Mouse (Mus musculus): ENCODE results near the gene Sh3bp4. TPM values are rescaled to one million over a fixed set of nuclear protein-coding genes. Genes with fewer than 3 reads are reported as not detected.

Sh3bp4 gene
- total RNA-seq, 4 experiments from 2014 or later: 19.5 to 29.4 (median 26.4) TPM

GRCm38 (mm10) chr1:89131018-89131540, 60.9 kb downstream of the Sh3bp4 start:
- no peak for DNase-seq

GRCm38 (mm10) chr1:89131707-89132106, 61.5 kb downstream of the Sh3bp4 start:
- DNase-seq: no peak

- DNase-seq: no peak
Measured at GRCm38 (mm10) chr1:89133266-89133665, 63.1 kb downstream of the Sh3bp4 start.

- no peak for DNase-seq
Measured at GRCm38 (mm10) chr1:89133717-89134116, 63.5 kb downstream of the Sh3bp4 start.

- DNase-seq: no peak
Measured at GRCm38 (mm10) chr1:89136089-89136811, 66.0 kb downstream of the Sh3bp4 start.

GRCm38 (mm10) chr1:89137086-89137816, 67.0 kb downstream of the Sh3bp4 start:
- DNase-seq: no peak

GRCm38 (mm10) chr1:89138316-89138715, 68.1 kb downstream of the Sh3bp4 start:
- no peak for DNase-seq

- DNase-seq: no peak
Measured at GRCm38 (mm10) chr1:89140113-89140512, 69.9 kb downstream of the Sh3bp4 start.

GRCm38 (mm10) chr1:89151071-89151470, 80.9 kb downstream of the Sh3bp4 start:
- DNase-seq: no peak

GRCm38 (mm10) chr1:89152576-89152975, 82.4 kb downstream of the Sh3bp4 start:
- no peak for DNase-seq

- DNase-seq: no peak
Measured at GRCm38 (mm10) chr1:89153203-89153602, 83.0 kb downstream of the Sh3bp4 start.

GRCm38 (mm10) chr1:89163483-89163882, 93.3 kb downstream of the Sh3bp4 start:
- no peak for DNase-seq

GRCm38 (mm10) chr1:89164281-89164680, 94.1 kb downstream of the Sh3bp4 start:
- DNase-seq: no peak

- DNase-seq: no peak
Measured at GRCm38 (mm10) chr1:89164685-89165084, 94.5 kb downstream of the Sh3bp4 start.

- DNase-seq: no peak
Measured at GRCm38 (mm10) chr1:89166814-89167249, 96.6 kb downstream of the Sh3bp4 start.

GRCm38 (mm10) chr1:89171275-89171767, 101.1 kb downstream of the Sh3bp4 start:
- no peak for DNase-seq

- no peak for DNase-seq
Measured at GRCm38 (mm10) chr1:89174621-89175020, 104.4 kb downstream of the Sh3bp4 start.

GRCm38 (mm10) chr1:89175355-89175754, 105.1 kb downstream of the Sh3bp4 start:
- no peak for DNase-seq

- no peak for DNase-seq
Measured at GRCm38 (mm10) chr1:89183261-89183831, 113.1 kb downstream of the Sh3bp4 start.

- DNase-seq: no peak
Measured at GRCm38 (mm10) chr1:89184111-89184785, 114.0 kb downstream of the Sh3bp4 start.

- DNase-seq: no peak
Measured at GRCm38 (mm10) chr1:89184839-89185238, 114.6 kb downstream of the Sh3bp4 start.

GRCm38 (mm10) chr1:89187441-89187840, 117.2 kb downstream of the Sh3bp4 start:
- DNase-seq: no peak

Measured in adrenal gland, adult 8-10 months (tissue).